Mouse (Mus musculus) ES-E14 (cell line): ENCODE measurements around the gene Anxa3.

ENCODE experiments used
- HCFC1 ChIP-seq: IDR thresholded peaks from 2 replicates; pipeline ENCODE4 v1.6.1; 2012; ENCODE audit warnings: low read length, inconsistent platforms, borderline replicate concordance; ENCODE audit not compliant: insufficient read depth
- MAFK ChIP-seq: IDR thresholded peaks from 2 replicates; pipeline ENCODE4 v1.6.1; 2014; ENCODE audit warnings: mild to moderate bottlenecking, low read depth, low read length, inconsistent platforms; ENCODE audit not compliant: insufficient read depth
- ZC3H11A ChIP-seq: IDR thresholded peaks from 2 replicates; pipeline ENCODE4 v1.6.1; 2012; ENCODE audit warnings: low read depth, mild to moderate bottlenecking, inconsistent platforms, low read length, borderline replicate concordance

DNA sequence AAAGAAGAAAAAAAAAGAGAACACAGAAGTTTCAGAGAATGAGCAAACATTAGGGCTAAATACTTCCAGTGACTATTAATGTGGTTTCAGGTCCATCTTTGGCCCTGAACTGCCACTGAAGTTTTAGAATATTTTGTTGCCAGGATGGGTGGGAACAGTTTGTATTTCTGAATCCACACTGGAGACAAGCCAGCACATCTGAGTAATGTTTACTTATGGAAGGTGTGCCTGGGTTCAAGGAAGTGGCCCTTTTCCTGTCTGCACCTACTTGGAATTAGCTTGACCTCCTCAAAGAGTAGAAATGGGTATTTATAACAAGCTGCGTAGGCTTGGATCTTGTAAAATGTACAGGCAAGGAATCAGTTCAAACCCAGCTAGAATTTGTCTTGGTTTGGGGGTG, 2.6 kb downstream of the Anxa3 start:
- TF ChIP-seq ZC3H11A (no peak), HCFC1 (no peak), MAFK (no peak)
